Mouse (Mus musculus): ENCODE measurements around the gene Ear6.

Gene Ear6

GRCm38 (mm10) chr14:51893094-51893794, 39.7 kb downstream of the Ear6 start:
- in situ Hi-C loops (cut with MboI, MseI) = loop anchor here (25.0 kb wide), 1 partner anchor 956 kb away; the partner anchor contains the start of genes Gm49342, Pip4p1 and Pnp

DNA sequence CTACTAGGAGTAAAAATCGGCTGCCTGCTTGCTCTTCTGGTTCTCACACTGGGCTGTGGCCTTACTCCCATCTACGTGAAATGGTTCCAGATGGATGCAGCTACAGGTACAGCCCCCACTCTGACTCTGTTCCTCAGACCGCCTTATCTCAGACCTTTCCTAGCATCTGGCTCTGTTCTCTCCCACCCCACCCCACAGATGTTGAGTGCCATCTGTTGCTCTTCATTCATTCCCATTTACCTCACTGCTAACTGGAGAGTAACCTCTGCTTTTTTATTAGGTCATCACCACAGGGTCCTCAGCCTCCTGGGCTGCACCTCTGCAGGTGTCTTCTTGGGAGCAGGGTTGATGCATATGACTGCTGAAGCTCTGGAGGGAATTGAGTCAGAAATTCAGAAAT, 40.3 kb downstream of the Ear6 start:
- in situ Hi-C loops (cut with MboI, MseI) = loop anchor here (25.0 kb wide), 1 partner anchor 957 kb away; the partner anchor contains the start of genes Gm49342, Pip4p1 and Pnp

- in situ Hi-C loops (cut with MboI, MseI) = loop anchor here (25.0 kb wide), 1 partner anchor 958 kb away; the partner anchor contains the start of genes Gm49342, Pip4p1 and Pnp
These were observed 41.6 kb downstream of the Ear6 start for GRCm38 (mm10) chr14:51895071-51895470.

DNA sequence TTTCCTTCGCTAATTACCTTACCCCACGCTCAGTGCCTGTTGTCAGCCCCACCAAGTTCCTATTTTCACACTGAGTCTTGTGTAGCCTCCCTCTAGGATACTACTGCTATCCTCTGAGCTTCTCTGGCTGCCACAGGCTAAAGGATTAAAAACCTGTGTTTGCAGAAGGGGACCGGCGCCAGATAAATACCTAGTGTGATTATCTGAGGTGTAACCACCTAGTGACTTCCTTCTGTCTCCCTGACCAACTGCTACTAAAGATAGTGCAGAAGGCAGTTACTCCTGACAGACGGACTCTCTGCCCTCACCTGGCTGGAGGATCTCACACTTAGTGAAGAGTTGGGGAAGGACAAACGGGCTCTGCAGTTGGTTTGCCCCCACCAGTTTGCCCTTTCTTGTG, 42.5 kb downstream of the Ear6 start:
- in situ Hi-C loops (cut with MboI, MseI) = loop anchor here (25.0 kb wide), 1 partner anchor 959 kb away; the partner anchor contains the start of genes Gm49342, Pip4p1 and Pnp

DNA sequence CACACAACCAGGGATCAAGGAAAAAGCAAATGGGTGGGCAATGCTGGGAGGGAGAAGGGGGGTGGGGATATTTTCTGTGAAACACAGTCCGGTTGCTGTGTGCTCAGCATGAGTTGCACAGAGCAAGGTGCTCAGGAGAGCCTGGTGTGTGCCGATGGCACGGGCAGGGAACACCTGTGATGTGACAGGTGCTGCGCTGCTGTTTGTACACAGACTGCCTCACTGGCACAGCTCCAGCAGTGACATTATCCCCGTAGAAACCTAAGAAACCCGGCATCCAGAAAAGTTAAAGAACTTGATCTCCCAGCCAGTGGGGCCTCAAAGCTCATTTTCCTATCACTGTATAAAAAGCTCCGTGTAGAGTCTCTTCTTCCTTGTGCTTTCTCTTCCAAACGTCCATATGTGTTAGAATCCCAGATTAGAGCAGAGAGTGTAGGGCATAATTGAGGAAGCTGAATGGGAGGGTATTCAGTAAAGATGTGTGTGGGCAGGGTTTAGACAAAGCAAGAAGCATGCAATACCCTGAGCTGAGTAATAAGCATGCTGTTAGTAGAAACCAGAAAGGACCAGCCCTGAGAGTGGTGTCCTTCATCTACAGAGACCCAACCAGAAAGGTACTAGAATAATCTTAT, 43.2 kb downstream of the Ear6 start:
- in situ Hi-C loops (cut with MboI, MseI) = loop anchor here (25.0 kb wide), 1 partner anchor 959 kb away; the partner anchor contains the start of genes Gm49342, Pip4p1 and Pnp

GRCm38 (mm10) chr14:51899351-51899750, 45.9 kb downstream of the Ear6 start:
- in situ Hi-C loops (cut with MboI, MseI) = loop anchor here (25.0 kb wide), 1 partner anchor 962 kb away; the partner anchor contains the start of genes Gm49342, Pip4p1 and Pnp

DNA sequence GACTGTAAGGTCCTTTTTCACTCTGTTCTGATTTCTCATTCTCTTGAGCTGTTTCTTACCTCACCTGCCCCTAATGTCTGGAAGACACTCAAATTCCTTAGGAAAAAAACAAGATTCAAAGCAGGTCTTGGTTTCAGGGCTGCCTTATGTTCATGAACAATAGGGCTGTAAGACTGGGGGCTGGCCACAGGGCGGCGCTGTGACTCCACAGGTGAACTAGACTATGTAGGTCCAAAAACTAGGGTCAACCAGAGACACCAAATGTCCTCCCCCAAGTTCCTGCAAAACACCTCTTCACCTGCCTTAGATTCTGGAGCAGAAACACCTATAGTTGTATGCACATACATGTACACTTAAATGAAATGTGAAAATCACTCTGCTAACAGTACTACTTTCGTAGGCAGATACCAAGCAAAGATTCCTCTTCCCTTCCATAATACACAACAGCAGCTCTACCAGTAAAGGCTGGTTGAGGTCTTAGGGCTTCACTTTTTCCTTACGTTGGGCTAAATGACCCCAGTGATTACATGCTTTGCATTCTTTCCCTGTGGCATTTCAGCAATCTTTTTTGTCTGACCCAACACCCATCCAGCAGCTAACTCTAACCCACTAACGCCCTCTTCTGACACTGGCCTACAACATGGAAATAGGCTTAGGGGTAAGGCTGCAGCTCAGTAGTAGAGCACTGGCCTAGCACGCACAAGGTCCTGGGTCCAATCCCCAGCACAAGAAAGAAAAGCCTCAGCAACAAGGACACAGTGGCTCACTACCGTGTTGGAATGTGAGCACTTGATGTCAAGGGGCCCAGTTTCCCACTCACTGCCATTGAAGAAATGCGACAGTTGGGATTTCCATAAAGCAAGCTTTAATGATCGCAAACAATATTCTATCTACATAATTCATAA, 49.6 kb downstream of the Ear6 start:
- in situ Hi-C loops (cut with MboI, MseI) = no loop called here

DNA sequence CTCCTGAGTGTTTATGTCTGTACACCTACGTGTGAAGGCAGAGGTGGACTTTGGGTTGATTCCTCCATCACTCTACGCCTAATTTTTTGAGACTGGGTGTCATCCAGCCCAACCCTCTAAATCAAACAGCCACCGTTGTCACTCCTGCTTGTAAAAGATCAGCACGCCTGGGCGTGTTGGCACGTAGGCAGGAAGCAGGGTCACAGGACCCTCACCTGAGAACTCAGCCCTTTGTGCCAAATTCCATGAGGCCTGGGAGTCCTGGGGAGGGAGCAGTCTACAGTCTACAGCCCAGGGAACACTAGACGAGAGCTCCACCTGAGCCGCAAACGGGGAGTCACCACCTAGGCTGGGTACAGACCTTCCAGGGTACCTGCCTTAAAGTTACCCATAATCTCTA, 50.3 kb downstream of the Ear6 start:
- in situ Hi-C loops (cut with MboI, MseI) = no loop called here

All from T-helper 2 cell (primary cell).